Mouse (Mus musculus): ENCODE data around the gene AB124611. TPM values are rescaled to one million over a fixed set of nuclear protein-coding genes. Genes with fewer than 3 reads are reported as not detected.

AB124611 gene
- polyA plus RNA-seq, 1 experiment, result not detected

GRCm38 (mm10) chr9:21553607-21554273 is 27.8 kb downstream of the AB124611 start:
- TF ChIP-seq POLR2A (IDR thresholded peaks at IDR 0.05; ENCODE audit: insufficient read depth, low read depth, low read length) (no peak), CTCF (IDR thresholded peaks at IDR 0.05; ENCODE audit: insufficient read depth, low read depth, low read length) (no peak)
- Histone ChIP-seq H3K4me3 (ENCODE audit: insufficient read depth, low read depth, low read length) (no peak overlapping the region), H3K4me1 (ENCODE audit: control insufficient read depth, insufficient read depth, low read length) (peaks cover 4% of the 10 kb centered on the region), H3K27ac (ENCODE audit: insufficient read depth, low read depth, low read length) (no peak overlapping the region)
- WGBS, result 87% methylated on average over 6 of the region's 6 CpGs

GRCm38 (mm10) chr9:21555198-21555742 is 29.3 kb downstream of the AB124611 start:
- peaks cover 4% of the 10 kb centered on the region for H3K4me1 ChIP-seq (ENCODE audit: control insufficient read depth, insufficient read depth, low read length)
- no peak overlapping the region for H3K27ac ChIP-seq (ENCODE audit: insufficient read depth, low read depth, low read length)
- TF ChIP-seq POLR2A (IDR thresholded peaks at IDR 0.05; ENCODE audit: insufficient read depth, low read depth, low read length) (no peak), CTCF (IDR thresholded peaks at IDR 0.05; ENCODE audit: insufficient read depth, low read depth, low read length) (no peak)
- H3K4me3 ChIP-seq (ENCODE audit: insufficient read depth, low read depth, low read length), result no peak overlapping the region
- WGBS, result 65% methylated on average over 6 of the region's 6 CpGs

- 80% methylated on average over 2 of the region's 2 CpGs for WGBS
- H3K27ac ChIP-seq (ENCODE audit: insufficient read depth, low read depth, low read length), result no peak overlapping the region
- peaks cover 4% of the 10 kb centered on the region for H3K4me1 ChIP-seq (ENCODE audit: control insufficient read depth, insufficient read depth, low read length)
- no peak overlapping the region for H3K4me3 ChIP-seq (ENCODE audit: insufficient read depth, low read depth, low read length)
- no peak for TF ChIP-seq POLR2A (IDR thresholded peaks at IDR 0.05; ENCODE audit: insufficient read depth, low read depth, low read length)
- TF ChIP-seq CTCF (IDR thresholded peaks at IDR 0.05; ENCODE audit: insufficient read depth, low read depth, low read length), result no peak
Observed at GRCm38 (mm10) chr9:21556996-21557395, 31.0 kb downstream of the AB124611 start.

- H3K4me1 ChIP-seq (ENCODE audit: control insufficient read depth, insufficient read depth, low read length), result peaks cover 4% of the 10 kb centered on the region
- TF ChIP-seq POLR2A (IDR thresholded peaks at IDR 0.05; ENCODE audit: insufficient read depth, low read depth, low read length) (no peak), CTCF (IDR thresholded peaks at IDR 0.05; ENCODE audit: insufficient read depth, low read depth, low read length) (no peak)
- no peak overlapping the region for H3K4me3 ChIP-seq (ENCODE audit: insufficient read depth, low read depth, low read length)
- no peak overlapping the region for H3K27ac ChIP-seq (ENCODE audit: insufficient read depth, low read depth, low read length)
- 94% methylated on average over 2 of the region's 2 CpGs for WGBS
Observed at GRCm38 (mm10) chr9:21557556-21557955, 31.6 kb downstream of the AB124611 start.

- H3K4me3 ChIP-seq (ENCODE audit: insufficient read depth, low read depth, low read length), result no peak overlapping the region
- 68% methylated on average over 4 of the region's 4 CpGs for WGBS
Observed at GRCm38 (mm10) chr9:21558366-21558765, 32.4 kb downstream of the AB124611 start.

GRCm38 (mm10) chr9:21559151-21559550 is 33.2 kb downstream of the AB124611 start:
- Histone ChIP-seq H3K27ac (ENCODE audit: insufficient read depth, low read depth, low read length) (no peak overlapping the region), H3K4me3 (ENCODE audit: insufficient read depth, low read depth, low read length) (no peak overlapping the region), H3K4me1 (ENCODE audit: control insufficient read depth, insufficient read depth, low read length) (no peaks in the 10 kb centered on the region; the same call in 1 of the 2 replicates)
- TF ChIP-seq POLR2A (IDR thresholded peaks at IDR 0.05; ENCODE audit: insufficient read depth, low read depth, low read length), result no peak
- no peak for TF ChIP-seq CTCF (IDR thresholded peaks at IDR 0.05; ENCODE audit: insufficient read depth, low read depth, low read length)
- 92% methylated on average over 3 of the region's 3 CpGs for WGBS

More at GRCm38 (mm10) chr9:21558366-21558765, 32.4 kb downstream of the AB124611 start:
- Histone ChIP-seq H3K27ac (ENCODE audit: insufficient read depth, low read depth, low read length) (no peak overlapping the region), H3K4me1 (ENCODE audit: control insufficient read depth, insufficient read depth, low read length) (peaks cover 4% of the 10 kb centered on the region)
- no peak for TF ChIP-seq POLR2A (IDR thresholded peaks at IDR 0.05; ENCODE audit: insufficient read depth, low read depth, low read length)
- no peak for TF ChIP-seq CTCF (IDR thresholded peaks at IDR 0.05; ENCODE audit: insufficient read depth, low read depth, low read length)

- Histone ChIP-seq H3K4me1 (ENCODE audit: control insufficient read depth, insufficient read depth, low read length) (peaks cover 3% of the 10 kb centered on the region), H3K27ac (ENCODE audit: insufficient read depth, low read depth, low read length) (no peak overlapping the region), H3K4me3 (ENCODE audit: insufficient read depth, low read depth, low read length) (no peak overlapping the region)
- TF ChIP-seq POLR2A (IDR thresholded peaks at IDR 0.05; ENCODE audit: insufficient read depth, low read depth, low read length) (no peak), CTCF (IDR thresholded peaks at IDR 0.05; ENCODE audit: insufficient read depth, low read depth, low read length) (no peak)
- 79% methylated on average over 1 of the region's 1 CpGs for WGBS
Observed at GRCm38 (mm10) chr9:21564420-21564819, 38.4 kb downstream of the AB124611 start.

- Histone ChIP-seq H3K4me1 (ENCODE audit: control insufficient read depth, insufficient read depth, low read length) (peaks cover 3% of the 10 kb centered on the region), H3K4me3 (ENCODE audit: insufficient read depth, low read depth, low read length) (no peak overlapping the region), H3K27ac (ENCODE audit: insufficient read depth, low read depth, low read length) (no peak overlapping the region)
- TF ChIP-seq POLR2A (IDR thresholded peaks at IDR 0.05; ENCODE audit: insufficient read depth, low read depth, low read length) (no peak), CTCF (IDR thresholded peaks at IDR 0.05; ENCODE audit: insufficient read depth, low read depth, low read length) (no peak)
- 79% methylated on average over 4 of the region's 4 CpGs for WGBS
Observed at GRCm38 (mm10) chr9:21565004-21565586, 39.1 kb downstream of the AB124611 start.

- Histone ChIP-seq H3K27ac (ENCODE audit: insufficient read depth, low read depth, low read length) (no peak overlapping the region), H3K4me3 (ENCODE audit: insufficient read depth, low read depth, low read length) (no peak overlapping the region), H3K4me1 (ENCODE audit: control insufficient read depth, insufficient read depth, low read length) (peaks cover 3% of the 10 kb centered on the region)
- WGBS, result 75% methylated on average over 1 of the region's 1 CpGs
- no peak for TF ChIP-seq POLR2A (IDR thresholded peaks at IDR 0.05; ENCODE audit: insufficient read depth, low read depth, low read length)
- no peak for TF ChIP-seq CTCF (IDR thresholded peaks at IDR 0.05; ENCODE audit: insufficient read depth, low read depth, low read length)
Observed at GRCm38 (mm10) chr9:21566538-21566937, 40.6 kb downstream of the AB124611 start.

All from olfactory bulb, adult 2 months (tissue).